In genomic region chr5:31698297-31698726, GRCm38 (mm10) we compare ENCODE assay signal across 8 mouse cellular contexts. TPM values are rescaled to one million over a fixed set of nuclear protein-coding genes. Genes with fewer than 3 reads are reported as not detected.
A peak's percentile ranks its signal among the peaks of the same experiment; 100 is the strongest.
DNase-seq lines count a peak whose midpoint lies in the region; ATAC-seq and TF ChIP-seq lines count a peak whose summit lies in the region.

No protein-coding gene starts in this region.

- H3K4me3 ChIP-seq in E14TG2a.4 (replicated peaks; ENCODE audit: low read length) = peak overlapping the region; percentile 94
- H3K4me3 ChIP-seq in forebrain, embryonic 11.5 days (ENCODE audit: low read depth, low read length) = peak overlapping the region; percentile 72
- H3K4me3 ChIP-seq in heart, embryonic 16.5 days (ENCODE audit: low read length) = peak overlapping the region; percentile 68
- H3K4me3 ChIP-seq in liver, embryonic 15.5 days (replicated peaks) = peak overlapping the region; percentile 96
- peak overlapping the region; percentile 75 for H3K4me3 ChIP-seq in neural tube, embryonic 11.5 days (ENCODE audit: low read depth, low read length)
- peak overlapping the region; percentile 87 for H3K4me3 ChIP-seq in stomach, embryonic 16.5 days (replicated peaks; ENCODE audit: low read length)

- peak overlapping the region; percentile 77 for H3K9ac ChIP-seq in forebrain, embryonic 11.5 days (ENCODE audit: low read length)
- peak overlapping the region; percentile 80 for H3K9ac ChIP-seq in heart, embryonic 16.5 days (ENCODE audit: low read length)
- H3K9ac ChIP-seq in liver, embryonic 15.5 days = peak overlapping the region; percentile 80
- H3K9ac ChIP-seq in neural tube, embryonic 11.5 days (ENCODE audit: low read length) = peak overlapping the region; percentile 77
- peak overlapping the region; percentile 92 for H3K9ac ChIP-seq in stomach, embryonic 16.5 days (ENCODE audit: low read length)

- H3K27me3 ChIP-seq in E14TG2a.4 (ENCODE audit: insufficient read depth, low read length) = no peaks in the 10 kb centered on the region
- no peaks in the 10 kb centered on the region for H3K27me3 ChIP-seq in forebrain, embryonic 11.5 days (ENCODE audit: control insufficient read depth, insufficient read depth, low read length)
- no peaks in the 10 kb centered on the region for H3K27me3 ChIP-seq in heart, embryonic 16.5 days (ENCODE audit: control insufficient read depth, insufficient read depth, low read length)
- H3K27me3 ChIP-seq in liver, embryonic 15.5 days = no peaks in the 10 kb centered on the region
- H3K27me3 ChIP-seq in neural tube, embryonic 11.5 days (ENCODE audit: control insufficient read depth, insufficient read depth, low read length) = no peaks in the 10 kb centered on the region
- H3K27me3 ChIP-seq in stomach, embryonic 16.5 days (ENCODE audit: control insufficient read depth, insufficient read depth, low read length) = no peaks in the 10 kb centered on the region

- peak overlapping the region; percentile 67 for H3K4me2 ChIP-seq in forebrain, embryonic 11.5 days (ENCODE audit: low read depth, low read length, severe bottlenecking)
- H3K4me2 ChIP-seq in heart, embryonic 16.5 days (ENCODE audit: low read depth, low read length) = peak overlapping the region; percentile 71
- peak overlapping the region; percentile 85 for H3K4me2 ChIP-seq in liver, embryonic 15.5 days
- H3K4me2 ChIP-seq in neural tube, embryonic 11.5 days (ENCODE audit: low read depth) = peak overlapping the region; percentile 71
- peak overlapping the region; percentile 77 for H3K4me2 ChIP-seq in stomach, embryonic 16.5 days (ENCODE audit: low read depth, low read length)

- 6% methylated on average over 16 of the region's 16 CpGs for WGBS in forebrain, embryonic 11.5 days
- 5% methylated on average over 16 of the region's 16 CpGs for WGBS in heart, embryonic 16.5 days
- WGBS in liver, embryonic 15.5 days (ENCODE audit: insufficient replicate concordance) = 2% methylated on average over 16 of the region's 16 CpGs
- 5% methylated on average over 16 of the region's 16 CpGs for WGBS in neural tube, embryonic 11.5 days
- WGBS in stomach, embryonic 16.5 days = 3% methylated on average over 16 of the region's 16 CpGs

- peak; percentile 75 for ATAC-seq in forebrain, embryonic 11.5 days (replicated peaks; ENCODE audit: low FRiP score)
- peak; percentile 68 for ATAC-seq in heart, embryonic 16.5 days (replicated peaks; ENCODE audit: extremely low read depth, insufficient read depth, low FRiP score)
- ATAC-seq in liver, embryonic 15.5 days (ENCODE audit: insufficient read depth) = peak; percentile 69
- ATAC-seq in neural tube, embryonic 11.5 days (ENCODE audit: insufficient read depth, low FRiP score, low TSS enrichment) = peak; percentile 71
- ATAC-seq in stomach, embryonic 16.5 days (ENCODE audit: insufficient read depth, low FRiP score) = peak; percentile 80

- H3K36me3 ChIP-seq in E14TG2a.4 (ENCODE audit: insufficient read depth, low read length) = peaks cover 22% of the 10 kb centered on the region
- H3K36me3 ChIP-seq in forebrain, embryonic 11.5 days (ENCODE audit: control insufficient read depth, insufficient read depth, low read length) = no peaks in the 10 kb centered on the region
- H3K36me3 ChIP-seq in heart, embryonic 16.5 days (ENCODE audit: control insufficient read depth, insufficient read depth) = 0 out of 2 replicates have a peak, but pooled peaks cover 8% of the 10 kb centered on the region
- peaks cover 11% of the 10 kb centered on the region for H3K36me3 ChIP-seq in liver, embryonic 15.5 days (replicated peaks)
- no peaks in the 10 kb centered on the region for H3K36me3 ChIP-seq in neural tube, embryonic 11.5 days (ENCODE audit: control insufficient read depth, insufficient read depth, low read length)
- 0 out of 2 replicates have a peak, but pooled peaks cover 3% of the 10 kb centered on the region for H3K36me3 ChIP-seq in stomach, embryonic 16.5 days (ENCODE audit: control insufficient read depth, insufficient read depth, low read length)

- peaks cover 24% of the 10 kb centered on the region for H3K4me1 ChIP-seq in E14TG2a.4 (replicated peaks; ENCODE audit: low read depth, low read length)
- H3K4me1 ChIP-seq in forebrain, embryonic 11.5 days (replicated peaks; ENCODE audit: control insufficient read depth, insufficient read depth, low read length) = no peaks in the 10 kb centered on the region
- H3K4me1 ChIP-seq in heart, embryonic 16.5 days (ENCODE audit: control insufficient read depth, insufficient read depth, low read length) = no peaks in the 10 kb centered on the region; the same call in none of the 2 replicates
- H3K4me1 ChIP-seq in liver, embryonic 15.5 days (replicated peaks) = peaks cover 43% of the 10 kb centered on the region
- H3K4me1 ChIP-seq in neural tube, embryonic 11.5 days (ENCODE audit: control insufficient read depth, insufficient read depth, low read length) = no peaks in the 10 kb centered on the region
- H3K4me1 ChIP-seq in stomach, embryonic 16.5 days (ENCODE audit: control insufficient read depth, insufficient read depth, low read length) = no peaks in the 10 kb centered on the region; the same call in none of the 2 replicates

- peak overlapping the region; percentile 66 for H3K27ac ChIP-seq in forebrain, embryonic 11.5 days (ENCODE audit: low read depth, low read length)
- H3K27ac ChIP-seq in heart, embryonic 16.5 days (ENCODE audit: low read length) = peak overlapping the region; percentile 84
- H3K27ac ChIP-seq in liver, embryonic 15.5 days (replicated peaks) = peak overlapping the region; percentile 94
- H3K27ac ChIP-seq in neural tube, embryonic 11.5 days (ENCODE audit: low read depth, low read length) = peak overlapping the region; percentile 75
- peak overlapping the region; percentile 97 for H3K27ac ChIP-seq in stomach, embryonic 16.5 days (ENCODE audit: low read length)

- no peak for TF ChIP-seq CTCF in E14TG2a.4 (conservative IDR thresholded peaks at IDR 0.05; ENCODE audit: low read length)

- H3K9me3 ChIP-seq in E14TG2a.4 (ENCODE audit: low read length) = no peaks in the 10 kb centered on the region
- no peaks in the 10 kb centered on the region for H3K9me3 ChIP-seq in forebrain, embryonic 11.5 days (ENCODE audit: control insufficient read depth, low read length)
- H3K9me3 ChIP-seq in heart, embryonic 16.5 days (replicated peaks; ENCODE audit: control insufficient read depth, low read length) = no peaks in the 10 kb centered on the region
- no peaks in the 10 kb centered on the region for H3K9me3 ChIP-seq in liver, embryonic 15.5 days (replicated peaks)
- no peaks in the 10 kb centered on the region for H3K9me3 ChIP-seq in neural tube, embryonic 11.5 days (ENCODE audit: control insufficient read depth, low read length)
- H3K9me3 ChIP-seq in stomach, embryonic 16.5 days (replicated peaks; ENCODE audit: control insufficient read depth, low read length) = no peaks in the 10 kb centered on the region

- DNase-seq in c-Kit-positive CD71-positive TER-119-negative erythroid progenitor cells, embryonic 14.5 days (ENCODE audit: low read depth) = peak; percentile 91
- DNase-seq in forebrain, embryonic 11.5 days (ENCODE audit: low spot score) = peak; percentile 83
- peak; percentile 86 to 94 for DNase-seq in kidney, postnatal 25 days
- peak; percentile 77 for DNase-seq in neural tube, embryonic 11.5 days (ENCODE audit: low spot score)

RNA-seq across cellular contexts. Expression of gene Babam2, which starts 0.8 kb away (rescaled TPM):
- polyA plus RNA-seq in forebrain, embryonic 11.5 days (2014; fragmentation: Nextera tagmentation; extraction: Ambion mirVana) = 38.9 and 39.1 TPM in 2 replicates
- polyA plus RNA-seq in heart, embryonic 16.5 days (2015; fragmentation: Nextera tagmentation; extraction: Ambion mirVana) = 39.9 and 47.4 TPM in 2 replicates
- polyA plus RNA-seq in liver, embryonic 15.5 days (2015; fragmentation: Nextera tagmentation; extraction: Ambion mirVana) = 30.8 and 32.0 TPM in 2 replicates
- 44.6 and 45.0 TPM in 2 replicates for polyA plus RNA-seq in neural tube, embryonic 11.5 days (2014; fragmentation: Nextera tagmentation; extraction: Ambion mirVana)
- 62.6 and 64.2 TPM in 2 replicates for polyA plus RNA-seq in stomach, embryonic 16.5 days (2015; fragmentation: Nextera tagmentation; extraction: Ambion mirVana)

RNA-seq across cellular contexts. Expression of gene Rbks, which starts 0.9 kb away (rescaled TPM):
- 3.2 and 3.4 TPM in 2 replicates for polyA plus RNA-seq in forebrain, embryonic 11.5 days (2014; fragmentation: Nextera tagmentation; extraction: Ambion mirVana)
- 3.8 and 5.2 TPM in 2 replicates for polyA plus RNA-seq in heart, embryonic 16.5 days (2015; fragmentation: Nextera tagmentation; extraction: Ambion mirVana)
- 17.3 and 18.8 TPM in 2 replicates for polyA plus RNA-seq in liver, embryonic 15.5 days (2015; fragmentation: Nextera tagmentation; extraction: Ambion mirVana)
- 3.5 and 3.8 TPM in 2 replicates for polyA plus RNA-seq in neural tube, embryonic 11.5 days (2014; fragmentation: Nextera tagmentation; extraction: Ambion mirVana)
- 7.4 and 8.6 TPM in 2 replicates for polyA plus RNA-seq in stomach, embryonic 16.5 days (2015; fragmentation: Nextera tagmentation; extraction: Ambion mirVana)

Comparison
In these comparisons a context has a peak if more than half of its experiments do, and no peak if none do; other contexts are left out.
1. Peak in every context shown above with its lines: DNase-seq, ATAC-seq, H3K4me3 ChIP-seq and H3K27ac ChIP-seq.